Mouse (Mus musculus): Measurements from ENCODE around the gene Eef1akmt2.

Gene Eef1akmt2

DNA sequence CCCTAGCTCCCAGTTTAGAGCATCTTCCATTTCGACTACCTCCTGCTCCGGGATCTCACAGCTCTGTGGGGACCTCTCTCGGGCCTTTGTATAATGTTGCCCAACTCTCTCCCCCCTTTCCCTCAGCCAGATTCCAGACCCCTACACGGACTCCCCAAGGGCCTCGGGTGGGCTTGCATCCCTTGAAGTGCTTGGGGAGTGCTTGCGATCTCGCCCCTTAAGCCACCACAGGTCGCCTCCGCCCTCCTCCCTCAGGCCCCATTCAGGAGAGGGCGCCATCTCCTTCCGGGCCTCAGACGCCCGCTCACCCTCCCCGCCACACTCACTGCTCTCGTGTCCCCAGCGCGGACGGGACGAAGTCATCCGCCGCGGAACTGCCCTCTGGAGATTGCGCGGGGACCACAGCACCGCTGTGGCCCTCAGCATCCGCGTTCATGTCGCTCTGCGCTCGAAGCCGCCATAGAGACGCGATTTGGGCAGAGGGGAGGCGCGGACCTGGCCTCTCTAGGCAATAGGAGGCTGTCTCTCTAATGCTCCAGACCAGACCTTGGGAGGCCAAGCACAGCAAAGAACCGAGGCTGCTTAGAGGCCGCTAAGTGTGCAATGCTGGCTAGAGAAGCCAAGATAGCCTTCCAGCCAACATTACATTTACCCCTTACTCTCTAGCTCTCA is at the start of gene Eef1akmt2:
Eef1akmt2 (minus strand) TSS at position 501 of the 672 bp plus-strand sequence.
- in situ Hi-C loops (cut with MboI; ENCODE audit: low sequenced_read_pairs): no loop called here

DNA sequence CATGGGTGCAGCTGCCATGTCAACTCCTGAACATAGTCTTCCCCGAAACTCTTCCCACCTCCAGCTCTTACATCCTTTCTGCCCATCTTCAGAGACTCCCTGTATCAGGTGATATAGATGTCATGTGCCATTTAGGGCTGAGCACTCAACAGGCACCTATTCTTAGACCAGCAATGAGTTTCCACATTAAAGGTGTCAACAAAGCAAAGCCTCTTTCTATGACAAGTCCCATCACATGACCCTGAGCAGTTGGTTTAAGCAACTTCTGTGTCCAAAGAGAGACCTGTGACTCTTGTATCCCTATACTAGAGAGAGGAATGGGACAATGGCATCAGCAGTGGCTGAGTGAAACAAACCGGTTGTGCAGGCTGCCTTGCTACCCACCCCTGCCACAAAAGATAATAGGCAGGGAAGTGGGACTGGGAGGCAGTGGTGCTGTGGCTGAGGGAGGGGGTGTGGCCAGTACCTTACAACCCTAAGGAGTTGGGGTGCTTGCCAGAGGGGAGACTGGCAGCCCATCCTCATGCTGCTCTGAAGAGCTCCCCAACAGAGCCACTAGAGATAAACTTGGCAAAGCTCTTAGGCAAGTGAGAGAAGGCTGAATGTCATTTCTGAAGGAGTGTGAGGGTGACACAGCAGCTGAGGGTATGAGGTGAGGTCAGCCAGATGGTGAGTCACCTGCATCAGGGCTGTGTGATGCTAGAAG is 48.5 kb upstream of the Eef1akmt2 start:
- in situ Hi-C loops (cut with MboI; ENCODE audit: low sequenced_read_pairs): no loop called here

DNA sequence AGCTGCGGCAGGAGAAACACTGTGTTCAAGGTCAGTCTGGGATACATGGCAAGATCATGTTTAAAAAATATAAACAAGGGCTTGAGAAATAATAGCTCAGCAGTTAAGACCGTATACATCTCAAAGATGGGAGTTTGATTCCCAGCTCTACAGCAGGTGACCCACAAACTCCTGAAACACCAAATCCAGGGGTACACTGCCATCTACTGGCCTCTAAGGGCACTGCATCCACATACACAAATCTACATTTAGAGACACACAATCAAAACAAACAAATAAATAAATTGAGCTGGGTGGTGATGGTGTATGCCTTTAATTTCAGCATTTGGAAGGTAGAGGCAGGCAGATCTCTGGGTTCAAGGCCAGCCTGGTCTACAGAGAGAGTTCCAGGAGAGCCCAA is 45.8 kb upstream of the Eef1akmt2 start:
- in situ Hi-C loops (cut with MboI; ENCODE audit: low sequenced_read_pairs): no loop called here

DNA sequence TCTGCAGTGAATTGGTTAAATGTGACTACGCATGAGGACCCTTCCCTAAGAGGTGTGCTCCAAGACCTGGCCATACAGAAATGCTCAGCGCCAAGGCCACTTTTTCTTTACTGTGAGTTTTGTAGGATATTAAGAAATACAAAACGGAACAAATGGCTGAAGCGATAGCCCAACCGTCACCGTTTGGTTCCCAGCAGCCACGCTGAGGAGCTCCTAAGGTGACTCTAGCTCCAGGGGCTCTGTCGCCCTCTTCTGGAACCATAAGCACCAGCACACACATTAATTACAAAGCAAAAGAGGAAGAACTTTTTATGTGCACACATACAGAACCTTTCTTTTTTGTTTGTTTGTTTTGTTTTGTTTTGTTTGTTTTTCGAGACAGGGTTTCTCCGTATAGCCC is 44.8 kb upstream of the Eef1akmt2 start:
- in situ Hi-C loops (cut with MboI; ENCODE audit: low sequenced_read_pairs): no loop called here

DNA sequence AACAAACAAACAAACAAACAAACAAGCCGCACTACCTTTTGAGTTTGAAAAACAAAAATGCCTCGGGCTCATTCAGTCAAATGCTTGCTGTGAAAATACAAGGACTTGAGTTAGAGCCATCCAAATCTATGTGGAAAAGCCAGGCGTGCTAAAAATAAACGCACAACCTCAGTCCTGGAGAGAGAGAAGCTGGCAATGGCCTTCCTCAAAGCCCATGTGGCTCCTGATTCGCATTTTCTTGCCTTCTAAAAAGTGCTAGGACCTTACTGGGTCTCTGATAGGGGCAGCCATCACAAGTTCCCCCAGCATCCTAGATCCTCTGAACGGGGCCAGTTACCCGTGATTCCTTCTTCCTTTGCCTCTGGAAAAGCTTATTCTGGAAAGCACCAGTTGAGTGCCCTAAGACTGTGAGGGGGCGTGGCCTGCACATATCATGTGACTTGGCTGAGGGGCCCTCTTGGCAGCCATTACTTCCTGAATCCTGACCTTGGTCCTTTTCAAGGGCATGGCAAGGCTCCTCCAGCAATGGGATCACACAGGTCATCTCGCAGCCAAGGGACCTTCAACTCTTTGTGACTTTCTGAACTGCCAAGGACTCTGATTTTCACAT is 43.8 kb upstream of the Eef1akmt2 start:
- in situ Hi-C loops (cut with MboI; ENCODE audit: low sequenced_read_pairs): no loop called here

DNA sequence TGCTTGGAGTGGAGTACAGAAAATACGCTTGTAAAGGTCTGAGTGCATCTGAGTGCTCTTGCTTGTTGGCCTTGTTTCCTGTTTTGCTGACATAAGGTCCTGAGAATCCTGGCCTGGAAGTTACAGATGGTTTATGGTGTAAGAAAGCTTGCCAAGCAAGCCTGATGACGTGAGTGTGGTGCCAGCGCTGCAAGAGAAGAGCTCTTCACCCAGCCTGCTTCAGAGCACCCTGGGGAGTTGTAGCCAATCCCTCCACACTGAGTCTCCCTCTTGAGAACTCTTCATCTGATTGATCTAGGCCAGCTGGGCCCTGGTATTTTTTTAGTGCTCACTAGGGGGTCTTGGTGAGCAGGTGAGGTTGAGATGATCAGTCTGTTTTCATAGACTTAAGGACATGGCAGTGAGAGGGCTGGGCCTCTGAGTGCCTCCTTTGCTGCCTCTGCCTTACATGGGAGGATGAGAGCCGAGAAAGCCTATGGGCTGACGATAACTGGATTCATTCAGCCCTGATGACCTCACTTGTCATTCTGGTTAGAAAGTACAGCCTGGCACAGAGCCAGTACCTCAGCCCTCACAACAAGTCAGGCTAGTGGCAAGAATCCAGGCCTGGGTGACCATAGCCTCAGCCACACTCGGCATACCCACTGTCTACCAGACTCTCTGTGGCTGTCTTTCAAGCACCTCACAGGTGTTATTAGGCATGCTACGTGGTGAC is 42.5 kb upstream of the Eef1akmt2 start:
- in situ Hi-C loops (cut with MboI; ENCODE audit: low sequenced_read_pairs): no loop called here

DNA sequence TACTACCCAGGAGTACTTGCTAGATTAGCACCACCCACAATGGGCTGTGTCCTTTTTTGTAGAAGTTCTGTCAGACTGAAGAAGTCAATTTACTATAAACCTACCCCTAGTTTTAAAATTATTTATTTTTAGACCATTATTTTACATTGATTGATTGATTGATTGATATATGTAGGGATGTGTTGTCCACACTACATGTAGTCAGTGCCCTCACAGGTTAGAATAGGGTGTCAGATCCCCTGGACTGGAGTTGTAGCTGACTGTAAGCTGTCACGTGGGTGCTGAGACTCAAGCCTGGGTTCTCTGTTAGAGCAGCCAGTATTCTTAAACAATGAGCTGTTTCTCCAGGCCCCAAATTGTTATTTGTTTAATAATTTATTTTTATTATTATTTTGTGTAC is 40.9 kb upstream of the Eef1akmt2 start:
- in situ Hi-C loops (cut with MboI; ENCODE audit: low sequenced_read_pairs): no loop called here

DNA sequence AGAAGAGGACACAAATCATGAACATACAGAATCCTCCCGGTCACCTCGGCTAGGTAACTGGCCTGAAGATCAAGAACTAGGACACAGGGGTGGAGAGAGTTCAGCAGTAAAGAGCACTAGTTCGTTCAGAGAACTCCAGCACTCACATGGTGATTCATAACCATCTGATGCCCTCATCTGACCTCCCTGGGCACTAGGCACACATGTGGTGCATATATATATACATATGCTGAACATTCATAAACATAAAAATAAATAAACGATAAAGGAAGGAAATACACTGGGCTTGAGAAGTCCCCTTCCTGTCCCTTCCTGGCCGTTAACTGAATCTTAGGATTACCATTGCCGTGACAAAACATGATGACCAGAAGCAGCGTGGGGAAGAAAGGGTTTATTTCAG is 40.3 kb upstream of the Eef1akmt2 start:
- in situ Hi-C loops (cut with MboI; ENCODE audit: low sequenced_read_pairs): no loop called here

DNA sequence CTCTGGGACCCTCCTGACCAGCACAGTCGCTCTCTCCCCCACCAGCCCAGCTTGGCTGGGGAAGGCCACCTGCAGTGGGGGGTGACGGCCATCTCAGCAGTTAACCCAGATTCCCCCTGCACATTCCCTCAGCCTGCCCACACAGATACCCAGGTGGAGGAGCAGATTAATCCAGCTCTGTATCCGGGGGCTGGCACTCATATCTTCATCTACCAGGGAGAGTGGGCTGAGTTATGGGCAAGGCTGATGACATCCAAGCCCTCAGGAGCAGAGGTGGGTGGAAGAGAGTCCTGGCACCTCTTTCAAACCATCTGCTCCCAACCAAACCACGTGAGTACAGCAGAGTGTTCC is 39.8 kb upstream of the Eef1akmt2 start:
- in situ Hi-C loops (cut with MboI; ENCODE audit: low sequenced_read_pairs): no loop called here

DNA sequence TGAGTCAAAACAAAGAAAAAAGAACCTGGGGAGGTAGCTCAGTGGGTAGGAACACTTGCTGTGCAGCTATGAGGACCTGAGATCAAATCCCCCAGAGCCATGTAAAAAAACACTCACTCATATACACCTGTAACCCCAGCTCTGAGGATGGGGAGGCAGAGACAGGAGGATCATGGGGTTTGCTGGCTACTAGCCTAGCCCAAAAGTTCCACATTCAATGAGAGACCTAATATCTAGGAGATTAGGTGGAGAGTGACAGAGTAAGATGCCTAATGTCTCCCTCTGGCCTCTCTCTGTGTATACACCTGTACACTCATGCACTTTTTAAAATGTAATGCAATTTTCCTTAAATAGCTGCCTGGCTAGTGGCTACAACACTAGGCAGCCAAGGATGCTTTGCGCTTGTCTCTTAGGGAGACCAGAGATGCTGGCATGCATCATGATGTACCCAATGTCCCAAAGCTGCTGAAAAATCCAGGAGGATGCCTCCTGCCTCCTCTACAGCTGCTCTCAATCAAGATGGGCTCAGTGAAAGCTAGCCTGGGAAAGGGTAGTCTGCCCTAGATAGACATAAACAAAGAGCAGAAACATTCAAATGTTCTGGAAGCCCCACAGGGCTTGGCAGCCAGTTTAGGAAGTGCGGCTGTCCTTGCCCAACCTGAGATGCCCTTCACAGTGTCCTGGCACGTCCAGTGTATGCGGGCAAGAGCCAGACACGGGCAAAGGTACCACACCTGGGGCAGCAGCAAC is 39.3 kb upstream of the Eef1akmt2 start:
- in situ Hi-C loops (cut with MboI; ENCODE audit: low sequenced_read_pairs): no loop called here

DNA sequence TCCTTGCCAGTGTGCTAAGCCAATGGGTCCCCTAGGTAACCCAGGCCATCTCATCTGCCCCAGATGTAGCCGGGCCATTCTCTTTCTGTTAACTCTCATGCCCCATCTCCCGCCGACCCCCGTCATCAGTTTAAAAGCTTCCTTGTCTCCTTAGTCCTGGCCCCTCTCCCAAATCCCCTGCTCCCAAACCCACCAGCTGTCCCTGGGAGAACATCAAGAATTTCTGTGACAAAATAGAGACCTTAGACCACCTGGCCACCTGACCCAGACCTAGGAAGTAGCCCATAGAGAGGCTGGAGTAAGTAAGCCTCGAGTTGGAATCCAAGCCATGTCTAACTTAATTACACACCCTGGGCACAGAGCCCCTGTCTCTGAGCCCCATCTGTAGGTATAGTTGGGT is 37.7 kb upstream of the Eef1akmt2 start:
- in situ Hi-C loops (cut with MboI; ENCODE audit: low sequenced_read_pairs): no loop called here

DNA sequence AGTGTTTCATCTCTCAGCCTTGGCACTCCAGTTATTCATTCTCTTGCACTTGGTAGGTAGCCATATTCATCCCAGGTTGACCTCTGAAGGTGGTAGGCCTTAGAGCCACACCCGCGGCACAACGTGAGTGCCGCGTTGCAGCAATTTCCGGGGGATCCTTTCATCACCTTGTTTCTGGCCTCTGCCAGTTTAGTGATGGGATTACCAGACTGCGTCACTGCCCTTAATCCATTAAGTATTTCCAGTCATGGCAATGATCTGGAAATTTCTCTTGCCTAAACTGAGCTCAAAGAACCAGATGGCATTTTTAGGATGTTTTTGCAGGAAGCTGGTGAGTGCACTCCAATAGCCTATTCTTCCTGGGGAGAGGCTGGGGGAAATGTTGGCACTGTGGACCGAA is 37.2 kb upstream of the Eef1akmt2 start:
- in situ Hi-C loops (cut with MboI; ENCODE audit: low sequenced_read_pairs): loop anchor here (10.0 kb wide), 1 partner anchor 235 kb away; no protein-coding TSS in a partner anchor

DNA sequence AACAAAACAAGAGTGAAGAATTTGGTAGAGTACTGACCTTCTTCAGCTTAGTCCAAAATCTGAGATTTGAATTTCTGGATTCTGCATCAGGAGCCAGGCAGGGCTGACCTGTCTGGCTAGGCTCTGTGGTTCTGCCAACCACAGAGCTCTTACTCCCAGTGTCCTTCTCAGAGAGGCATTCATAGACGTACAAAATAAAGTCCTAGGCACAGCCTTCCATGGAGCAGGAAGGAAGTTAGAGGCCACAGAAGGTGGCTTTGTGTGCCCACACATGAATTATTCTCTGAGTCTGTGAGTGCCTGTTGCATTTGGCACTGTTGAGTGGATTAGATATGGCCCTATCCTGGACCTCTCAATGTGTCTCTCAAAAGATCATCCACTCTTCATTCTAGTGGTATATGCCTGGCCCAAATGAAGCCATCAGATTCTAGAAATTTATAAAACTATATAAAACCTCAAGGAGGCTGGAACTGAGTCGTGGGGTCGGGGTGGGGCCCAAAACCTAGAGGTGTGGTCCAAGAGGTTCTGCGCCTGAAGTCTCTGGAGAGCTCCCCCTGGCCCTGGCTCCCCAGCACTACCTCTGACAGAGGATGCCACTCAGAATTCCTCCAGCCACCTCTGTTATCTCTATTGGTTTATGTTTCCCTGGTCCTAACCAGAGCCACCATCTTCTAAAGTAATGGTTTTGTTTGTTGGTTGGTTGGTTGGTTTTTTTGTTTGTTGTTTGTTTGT is 36.2 kb upstream of the Eef1akmt2 start:
- in situ Hi-C loops (cut with MboI; ENCODE audit: low sequenced_read_pairs): loop anchor here (10.0 kb wide), 1 partner anchor 234 kb away; no protein-coding TSS in a partner anchor

DNA sequence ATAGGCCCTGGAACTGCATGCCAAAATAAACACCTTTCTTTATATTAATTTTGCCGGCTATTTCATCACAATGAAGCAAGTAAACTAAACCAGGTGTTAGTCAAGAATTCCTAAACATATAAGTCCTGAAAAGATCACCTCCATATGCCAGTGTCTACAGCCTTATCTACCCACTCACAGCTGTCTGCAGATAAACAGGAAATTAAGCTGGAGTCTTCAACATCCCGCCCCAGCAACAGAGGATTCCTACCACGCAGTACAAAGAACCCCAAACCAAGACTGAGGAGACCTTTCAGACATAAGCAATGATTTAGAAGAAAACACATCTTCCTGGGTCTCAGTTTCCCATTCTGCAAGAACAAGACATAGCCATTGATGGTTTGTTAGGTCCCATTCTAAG is 35.6 kb upstream of the Eef1akmt2 start:
- in situ Hi-C loops (cut with MboI; ENCODE audit: low sequenced_read_pairs): loop anchor here (10.0 kb wide), 1 partner anchor 233 kb away; no protein-coding TSS in a partner anchor

DNA sequence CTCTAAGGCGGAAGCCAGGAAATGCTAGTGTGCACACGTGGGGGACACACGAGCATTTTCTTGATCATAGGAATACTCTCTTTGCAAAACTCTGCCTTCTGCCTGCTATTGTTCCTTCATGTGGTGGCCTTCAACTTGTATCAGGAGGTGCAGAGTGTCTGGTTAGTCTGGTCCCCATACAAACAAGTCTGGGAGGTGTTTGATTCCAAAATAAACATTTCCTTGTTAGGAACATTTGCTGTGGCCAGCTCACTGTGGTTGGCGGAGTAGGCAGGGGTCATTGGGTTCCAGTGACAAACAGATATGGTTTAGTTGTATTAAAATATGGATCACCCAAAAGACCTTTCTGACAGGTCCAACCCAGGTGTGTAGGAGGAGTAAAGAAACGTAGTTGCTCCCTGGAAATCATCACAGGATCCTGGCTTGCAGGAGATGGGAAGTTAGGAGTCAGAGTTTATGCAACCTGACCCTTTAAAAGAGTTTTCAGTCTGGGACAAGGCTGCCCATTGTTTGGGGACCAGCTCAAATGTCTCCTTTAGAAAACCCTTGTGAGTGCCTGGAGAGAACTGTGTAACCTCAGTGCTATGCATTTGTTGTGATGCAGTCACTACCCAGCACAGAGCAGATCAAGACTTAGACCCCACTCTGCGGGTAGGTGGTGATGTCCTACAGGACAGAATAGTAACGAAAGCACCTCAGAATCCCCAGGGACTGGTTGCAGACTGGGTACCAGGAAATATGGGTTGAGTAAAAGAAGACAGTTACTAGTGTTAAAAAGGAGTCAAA is 34.7 kb upstream of the Eef1akmt2 start:
- in situ Hi-C loops (cut with MboI; ENCODE audit: low sequenced_read_pairs): loop anchor here (10.0 kb wide), 1 partner anchor 232 kb away; no protein-coding TSS in a partner anchor

DNA sequence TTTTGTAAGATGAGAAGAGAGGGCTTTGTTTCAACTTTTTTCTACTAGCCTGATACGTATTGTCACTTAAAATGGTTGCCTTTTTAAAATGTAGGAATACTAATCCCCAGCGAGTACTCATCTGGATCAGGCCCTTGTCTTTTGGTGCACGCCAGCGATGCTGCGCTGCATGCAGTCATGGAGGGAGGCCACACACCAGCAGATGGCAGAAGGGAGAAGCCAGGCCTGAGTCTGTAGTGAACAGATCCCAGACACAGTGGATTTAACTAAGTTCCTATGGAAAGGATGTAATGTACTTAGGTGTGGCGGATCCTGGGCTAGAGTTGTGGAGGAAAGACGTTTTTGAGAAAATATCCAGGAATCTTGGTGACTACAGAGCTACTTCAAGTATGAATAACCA is 31.6 kb upstream of the Eef1akmt2 start:
- in situ Hi-C loops (cut with MboI; ENCODE audit: low sequenced_read_pairs): loop anchor here (10.0 kb wide), 1 partner anchor 229 kb away; no protein-coding TSS in a partner anchor

DNA sequence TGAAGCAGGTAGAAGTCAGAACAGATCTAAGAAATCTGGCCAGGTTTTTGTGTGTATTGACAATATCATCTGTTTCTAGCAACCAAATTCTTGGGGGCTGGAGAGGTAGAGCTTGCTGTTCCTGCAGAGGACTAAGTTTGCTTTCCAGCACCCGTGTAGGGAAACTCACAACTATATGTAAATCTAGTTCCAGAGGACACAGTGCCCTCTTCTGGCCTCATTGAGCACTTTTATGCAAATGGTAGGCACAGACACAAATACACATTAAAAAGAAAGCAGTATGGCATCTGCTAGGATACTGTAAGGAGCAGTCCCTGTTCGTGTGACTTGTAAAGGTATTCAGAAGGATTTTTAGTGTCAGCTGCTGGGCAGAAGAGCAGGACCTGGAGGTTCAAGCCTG is 29.9 kb upstream of the Eef1akmt2 start:
- in situ Hi-C loops (cut with MboI; ENCODE audit: low sequenced_read_pairs): loop anchor here (10.0 kb wide), 1 partner anchor 228 kb away; no protein-coding TSS in a partner anchor

DNA sequence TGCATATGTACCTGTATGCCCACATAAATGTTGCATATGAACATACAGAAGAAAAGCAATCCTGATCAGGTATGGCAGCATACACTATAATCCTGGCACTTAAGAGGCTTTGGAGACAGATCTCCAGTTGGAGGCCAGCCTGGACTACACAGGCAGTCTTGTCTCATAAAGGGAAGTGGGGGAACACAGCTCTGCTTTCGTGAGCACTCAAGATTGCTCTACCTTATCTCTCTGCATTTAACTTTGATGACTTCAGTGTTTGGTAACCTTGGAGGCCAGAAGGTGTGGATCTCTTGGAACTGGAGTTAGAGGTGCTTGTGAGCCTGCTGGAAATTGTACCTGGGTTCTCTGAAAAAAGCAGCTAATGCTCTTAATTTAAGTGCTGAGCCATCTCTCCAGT is 27.8 kb upstream of the Eef1akmt2 start:
- in situ Hi-C loops (cut with MboI; ENCODE audit: low sequenced_read_pairs): loop anchor here (10.0 kb wide), 1 partner anchor 225 kb away; no protein-coding TSS in a partner anchor
